Mouse (Mus musculus) liver, embryonic 11.5 days (tissue): ENCODE measurements around the gene Asic3. TPM values are rescaled to one million over a fixed set of nuclear protein-coding genes. Genes with fewer than 3 reads are reported as not detected.

Experiments used
- ATAC-seq: fragments of 200-750 bp; cut with Nextera tagmentation; replicated peaks from 2 replicates; pipeline ENCODE4 v1.8.0; 2017; ENCODE audit warnings: moderate number of reproducible peaks, mild to moderate bottlenecking, moderate TSS enrichment, moderate library complexity; ENCODE audit not compliant: low FRiP score
- DNase-seq: peaks from one replicate; pipeline ENCODE4 v3.0.0-alpha.2; 2017; ENCODE audit warnings: low spot score
- H3K27ac ChIP-seq: fragments of 300-500 bp; sonication (generic); 2 replicates; pipeline ENCODE4 v1.5.1; 2014; ENCODE audit warnings: mild to moderate bottlenecking, low read depth, low read length, control low read depth
- H3K27me3 ChIP-seq: fragments of 300-500 bp; sonication (generic); replicated peaks from 2 replicates; pipeline ENCODE4 v1.6.1; 2014; ENCODE audit warnings: low read length, mixed read lengths; ENCODE audit not compliant: control insufficient read depth, insufficient read depth
- H3K36me3 ChIP-seq: fragments of 300-500 bp; sonication (generic); 2 replicates; pipeline ENCODE4 v1.6.1; 2014; ENCODE audit warnings: mild to moderate bottlenecking, low read length, moderate library complexity, mixed read lengths; ENCODE audit not compliant: control insufficient read depth, insufficient read depth
- H3K4me1 ChIP-seq: fragments of 300-500 bp; sonication (generic); replicated peaks from 2 replicates; pipeline ENCODE4 v1.6.1; 2014; ENCODE audit warnings: low read length, mixed read lengths; ENCODE audit not compliant: control insufficient read depth, insufficient read depth
- H3K4me2 ChIP-seq: fragments of 300-500 bp; sonication (generic); 2 replicates; pipeline ENCODE4 v1.6.1; 2014; ENCODE audit warnings: mild to moderate bottlenecking, control low read depth, moderate library complexity
- H3K4me3 ChIP-seq: fragments of 300-500 bp; sonication (generic); 2 replicates; pipeline ENCODE4 v1.5.1; 2014; ENCODE audit warnings: low read depth, low read length, control low read depth
- H3K9ac ChIP-seq: fragments of 300-500 bp; sonication (generic); 2 replicates; pipeline ENCODE4 v1.6.1; 2014; ENCODE audit warnings: low read depth, low read length, control low read depth
- H3K9me3 ChIP-seq: fragments of 300-500 bp; sonication (generic); 2 replicates; pipeline ENCODE4 v1.6.1; 2016; ENCODE audit warnings: low read length, inconsistent platforms, mixed read lengths; ENCODE audit not compliant: control insufficient read depth
- WGBS: fragments of 180-500 bp; shearing (Covaris S2); extraction: QIAGEN DNeasy Blood & Tissue Kit; methylation state at CpG from one replicate; pipeline ENCODE4 v1.1.7; 2014; 5-methylcytosine and 5-hydroxymethylcytosine counted together
- polyA plus RNA-seq: library from polyadenylated mRNA; unstranded; fragments of >200 nt; fragmentation: Nextera tagmentation; extraction: Ambion mirVana; gene quantifications from 2 replicates; pipeline ENCODE4 v1.2.1, GENCODE M21; 2014

Gene Asic3
- polyA plus RNA-seq, 1 experiment from 2014 or later = not detected

- Histone ChIP-seq H3K4me3 (peak overlapping the region; percentile 90), H3K27ac (no peak overlapping the region), H3K9ac (peak overlapping the region; percentile 91), H3K27me3 (no peaks in the 10 kb centered on the region), H3K36me3 (peaks cover 5% of the 10 kb centered on the region; the same call in 1 of the 2 replicates), H3K4me1 (peaks cover 31% of the 10 kb centered on the region), H3K4me2 (peak overlapping the region; percentile 98), H3K9me3 (no peaks in the 10 kb centered on the region)
- WGBS = 49% methylated on average over 2 of the region's 2 CpGs
- no peak for DNase-seq
- ATAC-seq = no peak
Measured at GRCm38 (mm10) chr5:24453985-24454303, 40.8 kb downstream of the Asic3 start.

- H3K9me3 ChIP-seq = no peaks in the 10 kb centered on the region
- H3K27me3 ChIP-seq = no peaks in the 10 kb centered on the region
- 63% methylated on average over 3 of the region's 3 CpGs for WGBS
- no peak for ATAC-seq
- H3K4me2 ChIP-seq = 0 out of 2 replicates have a peak overlapping the region, but pooled peaks have one; percentile 5
- H3K4me3 ChIP-seq = no peak overlapping the region
- H3K27ac ChIP-seq = no peak overlapping the region
- peaks cover 31% of the 10 kb centered on the region for H3K4me1 ChIP-seq
- H3K9ac ChIP-seq = no peak overlapping the region
- peaks cover 5% of the 10 kb centered on the region; the same call in 1 of the 2 replicates for H3K36me3 ChIP-seq
- no peak for DNase-seq
Measured at GRCm38 (mm10) chr5:24455076-24455475, 41.9 kb downstream of the Asic3 start.

- Histone ChIP-seq H3K4me2 (0 out of 2 replicates have a peak overlapping the region, but pooled peaks have one; percentile 5), H3K4me1 (peaks cover 31% of the 10 kb centered on the region)
- ATAC-seq = no peak
Measured at GRCm38 (mm10) chr5:24455613-24456012, 42.4 kb downstream of the Asic3 start.

GRCm38 (mm10) chr5:24466762-24467161 lies 53.6 kb downstream of the Asic3 start:
- Histone ChIP-seq H3K9me3 (no peaks in the 10 kb centered on the region), H3K9ac (no peak overlapping the region), H3K4me1 (no peaks in the 10 kb centered on the region; the same call in 1 of the 2 replicates), H3K27me3 (no peaks in the 10 kb centered on the region; the same call in 1 of the 2 replicates), H3K36me3 (no peaks in the 10 kb centered on the region), H3K4me2 (no peak overlapping the region), H3K4me3 (no peak overlapping the region), H3K27ac (no peak overlapping the region)
- ATAC-seq (no peak), DNase-seq (no peak)
- 74% methylated on average over 12 of the region's 12 CpGs for WGBS

More at GRCm38 (mm10) chr5:24455613-24456012, 42.4 kb downstream of the Asic3 start:
- H3K9ac ChIP-seq = no peak overlapping the region
- H3K4me3 ChIP-seq = no peak overlapping the region
- 80% methylated on average over 7 of the region's 7 CpGs for WGBS
- peaks cover 5% of the 10 kb centered on the region; the same call in 1 of the 2 replicates for H3K36me3 ChIP-seq
- DNase-seq = no peak
- no peaks in the 10 kb centered on the region for H3K27me3 ChIP-seq
- no peaks in the 10 kb centered on the region for H3K9me3 ChIP-seq
- no peak overlapping the region for H3K27ac ChIP-seq

Other genes with a start within 250 kb of the Asic3 start
- gene Nupl2, start 248.4 kb upstream of the Asic3 start, polyA plus RNA-seq = 18.7 and 20.5 TPM in 2 replicates
- 2.5 and 3.8 TPM in 2 replicates for gene Kcnh2, start 61.8 kb upstream of the Asic3 start, polyA plus RNA-seq
- gene Nos3, start 48.6 kb upstream of the Asic3 start, polyA plus RNA-seq = 6.4 and 7.2 TPM in 2 replicates
- gene Atg9b, start 21.2 kb upstream of the Asic3 start, polyA plus RNA-seq = 0.75 and 1.0 TPM in 2 replicates
- 54.6 and 55.2 TPM in 2 replicates for gene Abcb8, start 19.7 kb upstream of the Asic3 start, polyA plus RNA-seq
- 25.2 and 25.9 TPM in 2 replicates for gene Cdk5, start 10.1 kb downstream of the Asic3 start, polyA plus RNA-seq
- 20.5 and 22.4 TPM in 2 replicates for gene Slc4a2, start 10.4 kb downstream of the Asic3 start, polyA plus RNA-seq
- 95.1 and 101 TPM in 2 replicates for gene Fastk, start 31.9 kb downstream of the Asic3 start, polyA plus RNA-seq
- gene Tmub1, start 34.5 kb downstream of the Asic3 start, polyA plus RNA-seq = 12.3 and 12.4 TPM in 2 replicates
- 29.4 and 30.6 TPM in 2 replicates for gene Agap3, start 38.8 kb downstream of the Asic3 start, polyA plus RNA-seq
- 0.04 TPM in 1 of 2 replicates, not detected in the other for gene Gbx1, start 113.8 kb downstream of the Asic3 start, polyA plus RNA-seq
- 0.23 and 0.30 TPM in 2 replicates for gene Asb10, start 127.6 kb downstream of the Asic3 start, polyA plus RNA-seq
- gene 4931409K22Rik, start 143.4 kb downstream of the Asic3 start, polyA plus RNA-seq = 0.18 TPM in 1 of 2 replicates, not detected in the other
- 122 and 144 TPM in 2 replicates for gene Abcf2, start 164.1 kb downstream of the Asic3 start, polyA plus RNA-seq
- 14.6 TPM in 2 replicates for gene Chpf2, start 173.3 kb downstream of the Asic3 start, polyA plus RNA-seq
- gene Smarcd3, start 211.0 kb downstream of the Asic3 start, polyA plus RNA-seq = 13.6 and 15.2 TPM in 2 replicates